Mouse (Mus musculus) NIH3T3 (cell line): Measurements from ENCODE around the gene Filip1l.

Experiments used
- DNase-seq: peaks from one replicate; pipeline ENCODE4 v3.0.0-alpha.2; 2012; ENCODE audit warnings: low read depth

Filip1l gene

DNA sequence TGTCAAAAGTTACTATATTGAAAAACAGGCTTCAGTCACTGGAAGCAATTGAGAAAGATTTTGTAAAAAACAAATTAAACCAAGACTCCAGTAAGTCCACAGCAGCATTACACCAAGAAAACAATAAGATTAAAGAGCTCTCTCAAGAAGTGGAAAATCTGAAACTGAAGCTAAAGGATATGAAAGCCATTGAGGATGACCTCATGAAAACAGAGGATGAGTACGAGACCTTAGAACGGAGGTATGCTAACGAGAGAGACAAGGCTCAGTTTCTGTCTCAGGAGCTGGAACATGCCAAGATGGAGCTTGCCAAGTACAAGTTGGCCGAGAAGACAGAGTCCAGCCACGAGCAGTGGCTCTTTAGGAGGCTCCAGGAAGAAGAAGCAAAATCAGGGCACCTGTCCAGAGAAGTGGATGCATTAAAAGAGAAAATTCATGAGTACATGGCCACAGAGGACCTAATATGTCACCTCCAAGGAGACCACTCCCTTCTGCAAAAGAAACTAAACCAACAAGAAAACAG is 218.0 kb downstream of the Filip1l start:
- no peak for DNase-seq

DNA sequence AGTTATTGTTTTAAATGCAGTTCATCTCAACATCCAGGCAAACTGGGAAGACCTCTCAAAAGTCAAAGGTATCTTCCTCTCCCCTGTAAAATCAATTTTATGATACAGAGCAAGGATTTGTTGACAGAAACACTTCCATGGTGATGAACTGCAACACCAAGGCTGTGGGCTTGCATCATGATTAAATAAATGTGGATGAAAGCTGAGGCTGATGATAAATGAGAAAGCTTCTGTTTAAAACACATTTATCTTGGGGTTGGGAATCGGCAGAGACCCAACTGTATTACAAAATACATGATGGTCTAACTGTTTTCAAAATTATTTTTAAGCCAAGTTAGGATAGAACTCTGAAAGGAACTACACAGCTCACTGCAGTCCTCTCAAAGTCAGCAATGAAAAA is 220.9 kb downstream of the Filip1l start:
- no peak for DNase-seq

DNA sequence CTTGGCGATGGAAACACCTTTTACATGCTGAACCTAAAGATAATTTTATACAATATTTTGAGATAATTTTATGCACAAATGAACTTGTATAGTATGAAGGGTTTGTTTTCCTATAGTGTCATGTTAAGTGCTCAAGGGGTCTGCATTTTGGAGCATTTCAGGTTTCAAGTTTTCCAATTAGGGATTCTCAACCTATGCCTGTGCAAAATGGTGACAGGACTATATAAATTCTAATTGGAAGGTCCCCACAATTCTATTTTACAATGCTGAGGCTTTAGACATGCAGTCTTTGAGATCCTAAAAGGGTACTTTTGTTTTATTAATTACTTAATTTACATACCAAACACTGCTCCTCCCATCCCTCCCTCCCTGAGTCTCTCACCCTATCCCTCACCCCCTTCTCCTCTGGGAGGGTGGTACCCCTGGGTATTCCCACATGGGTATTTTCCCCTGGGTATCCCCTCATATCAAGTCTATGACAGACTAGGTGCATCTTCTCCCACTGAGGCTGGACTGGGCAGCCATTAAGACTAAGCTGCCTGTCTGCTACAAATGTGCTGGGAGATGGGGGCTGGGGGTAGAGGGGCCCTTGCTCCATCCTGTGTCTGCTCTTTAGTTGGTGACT is 223.0 kb downstream of the Filip1l start:
- DNase-seq = no peak

DNA sequence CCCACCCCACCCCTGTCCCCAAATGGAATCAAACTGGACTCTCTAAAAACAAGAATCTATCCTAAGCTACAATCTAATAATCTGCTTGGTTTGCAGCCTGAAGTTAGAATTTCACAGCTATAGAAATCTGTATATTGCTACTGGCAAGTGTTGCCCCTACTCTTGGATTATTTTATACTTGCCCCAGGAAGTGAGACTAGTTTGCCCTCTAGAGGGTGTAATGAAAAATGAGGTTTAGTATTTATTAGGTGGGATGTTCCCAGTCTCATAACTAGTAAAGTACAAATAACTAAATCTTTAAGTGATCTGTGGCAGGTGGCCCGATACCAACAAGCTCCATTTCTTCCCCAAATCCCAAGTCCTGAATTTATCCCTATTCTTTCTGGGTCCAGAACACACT is 224.6 kb downstream of the Filip1l start:
- DNase-seq = peak; percentile 54

DNA sequence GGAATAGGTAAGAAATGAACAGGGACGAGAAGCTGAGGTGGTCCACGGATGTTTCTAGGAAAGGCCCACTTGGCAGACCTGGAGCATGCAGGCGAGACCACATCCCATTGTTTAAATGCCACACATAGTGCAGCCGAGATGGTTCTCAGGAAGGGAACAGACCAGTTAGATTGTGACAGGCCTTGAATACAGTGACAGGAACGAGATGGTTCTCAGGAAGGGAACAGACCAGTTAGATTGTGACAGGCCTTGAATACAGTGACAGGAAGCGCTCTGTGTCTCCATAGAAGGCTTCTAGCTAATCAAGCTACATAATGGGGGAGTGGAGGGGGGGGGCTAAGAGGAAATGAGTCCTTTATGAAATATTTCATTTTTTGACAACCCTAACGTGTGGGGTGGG is 227.1 kb downstream of the Filip1l start:
- DNase-seq = no peak

DNA sequence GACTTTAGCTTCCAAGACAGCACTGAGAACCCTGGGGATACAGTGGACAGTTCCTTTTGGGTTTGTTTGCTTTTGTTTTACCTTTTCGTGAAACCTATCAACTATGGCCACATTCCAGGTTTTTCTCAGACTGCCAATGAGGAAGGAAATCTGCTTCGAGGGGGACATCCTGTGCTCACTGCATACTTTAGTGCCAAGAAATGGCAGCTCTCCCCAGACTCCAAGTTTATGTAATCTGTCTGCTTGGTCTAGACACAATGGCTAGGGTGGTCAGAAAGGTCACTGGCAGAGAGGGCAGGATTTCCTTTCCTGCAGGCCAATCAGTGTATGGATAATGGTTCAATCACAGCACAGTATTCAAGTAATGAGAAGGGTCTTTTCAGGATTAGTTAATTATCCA is 229.1 kb downstream of the Filip1l start:
- DNase-seq = no peak

DNA sequence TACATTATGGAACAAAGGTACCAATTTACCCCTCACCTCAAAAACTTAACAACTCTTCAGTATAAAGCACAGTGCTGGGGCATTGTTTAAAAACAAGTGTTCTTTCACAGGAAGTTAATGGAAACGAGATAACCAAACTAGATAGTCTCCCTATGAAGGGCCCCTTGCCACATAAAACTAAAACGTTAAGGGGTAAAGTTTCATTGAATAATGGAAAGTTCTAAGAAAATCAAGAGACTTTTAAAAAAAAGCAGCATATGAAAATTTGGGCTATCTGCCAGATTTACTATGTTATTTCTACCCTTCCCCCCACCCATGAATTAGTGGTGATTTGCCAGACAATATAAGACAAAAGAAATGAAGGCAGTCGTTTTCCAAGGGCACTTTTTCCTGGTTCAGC is 232.3 kb downstream of the Filip1l start:
- DNase-seq = no peak

DNA sequence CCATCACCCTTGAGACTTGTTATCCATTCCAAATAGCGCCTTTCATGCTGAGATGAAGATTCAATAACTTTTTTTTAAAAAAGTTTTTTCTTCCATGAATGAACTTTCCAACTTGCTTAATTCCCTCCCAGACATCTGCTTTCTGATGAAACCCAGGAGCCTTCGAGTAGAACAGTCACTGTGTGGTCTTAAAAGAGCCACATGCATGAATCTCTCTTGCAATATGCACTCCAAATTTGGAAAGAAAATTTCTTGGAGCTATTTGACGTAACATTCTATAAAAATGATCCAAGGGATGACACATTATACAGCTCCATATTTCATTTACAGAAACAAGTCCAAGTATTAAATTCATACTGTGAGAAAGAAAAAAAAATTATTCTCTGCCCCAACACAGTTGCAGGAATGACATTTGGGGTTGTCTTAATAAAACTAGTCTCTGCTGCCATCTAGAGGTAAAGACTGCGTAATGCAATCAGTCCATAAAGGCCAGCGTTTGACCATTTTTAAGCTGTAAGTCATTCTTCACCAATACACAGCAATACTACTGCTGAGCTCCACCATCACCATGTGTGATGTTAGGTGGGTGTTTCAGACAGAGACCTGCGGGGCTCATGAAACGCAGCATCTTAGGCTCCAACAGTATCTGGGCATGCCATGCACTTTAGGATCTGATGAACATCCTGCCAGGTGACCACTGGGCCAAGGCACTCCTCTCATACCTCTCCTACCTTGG is 240.7 kb downstream of the Filip1l start:
- DNase-seq = peak; percentile 85

DNA sequence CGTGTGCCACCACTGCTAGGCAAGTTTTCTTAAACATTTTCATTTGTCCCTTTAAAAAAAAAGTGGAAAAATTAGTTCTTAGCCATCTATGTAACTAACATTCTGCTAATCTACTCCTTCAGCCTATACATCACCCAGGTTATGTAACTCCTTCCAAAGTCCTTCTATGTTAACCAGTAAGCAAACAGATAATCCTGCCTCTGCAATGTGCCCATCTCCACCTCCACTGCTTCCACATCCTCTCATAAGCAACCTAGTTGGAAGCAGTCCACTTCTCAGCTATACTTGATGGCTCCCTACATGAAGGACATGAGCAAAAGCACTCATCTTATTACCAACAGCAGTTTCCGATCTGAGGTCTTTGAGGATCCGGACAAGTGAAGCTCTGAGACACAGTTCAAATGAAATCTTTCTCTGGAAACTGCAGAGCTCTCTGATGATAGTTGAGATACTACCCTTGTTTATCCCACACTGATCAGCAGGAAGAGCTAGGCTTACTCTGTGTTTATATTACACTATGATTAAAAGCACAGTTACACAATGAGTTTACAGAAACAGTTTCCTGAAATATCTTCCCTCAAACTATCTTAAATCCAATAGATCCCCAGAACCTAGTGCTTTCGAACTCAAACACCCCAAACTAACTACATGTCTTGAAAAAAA is 244.5 kb downstream of the Filip1l start:
- no peak for DNase-seq

DNA sequence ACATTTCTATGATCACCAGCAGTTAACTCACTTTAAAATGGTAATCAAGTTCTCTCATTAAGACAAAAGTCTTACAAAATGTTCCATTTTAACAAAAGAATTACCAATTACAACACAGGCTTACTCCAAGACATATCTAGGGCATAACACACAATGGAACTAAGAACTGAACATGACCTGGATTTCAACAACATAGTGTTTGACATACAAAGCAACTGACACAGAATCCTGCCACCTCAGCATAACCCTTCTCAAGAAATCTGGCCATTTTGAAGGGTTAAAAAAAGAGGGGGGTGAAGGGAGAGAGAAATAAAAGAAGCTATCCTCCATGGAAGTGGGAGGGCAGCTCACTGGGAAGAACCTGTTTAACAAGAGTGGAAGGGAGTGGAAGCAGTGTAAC is 248.1 kb downstream of the Filip1l start:
- no peak for DNase-seq

DNA sequence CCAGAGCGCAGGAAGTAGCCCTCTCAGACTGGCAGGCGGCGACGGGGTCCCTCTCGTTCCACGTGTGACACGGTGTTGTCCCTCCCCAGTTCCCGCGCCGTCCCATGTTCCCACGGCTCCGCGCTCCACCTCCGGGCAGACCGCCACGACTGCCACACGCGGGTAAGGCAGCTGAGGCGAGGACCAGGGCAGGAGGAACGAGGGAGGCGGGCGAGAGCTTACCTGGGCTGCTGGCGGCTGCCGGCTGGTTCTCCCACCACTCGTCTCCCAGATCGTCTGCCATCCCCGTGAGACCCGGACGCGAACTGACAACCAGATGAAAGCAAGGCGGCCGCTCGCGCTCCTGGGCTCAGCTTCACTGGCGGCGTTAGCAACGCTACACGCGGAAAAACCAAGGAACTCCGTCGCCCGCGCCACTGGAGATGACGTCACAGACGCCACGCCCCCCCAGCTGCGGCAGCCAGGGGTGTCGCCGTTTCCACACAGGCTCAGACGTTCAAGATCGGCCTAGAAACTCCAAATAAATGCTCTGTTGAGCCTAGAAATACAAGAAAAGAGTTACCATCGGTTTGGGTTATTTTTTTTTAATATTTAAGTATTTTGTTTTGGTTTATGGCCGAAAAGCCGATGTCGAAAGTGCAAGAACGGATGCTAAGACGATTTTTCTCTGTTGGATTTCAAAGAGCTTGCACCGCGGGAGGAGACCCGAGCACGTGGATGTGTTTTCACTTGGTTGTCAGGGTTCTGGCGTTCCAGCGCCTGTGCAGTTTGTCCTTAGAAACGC is 253.7 kb downstream of the Filip1l start, which contains the start of gene Cmss1:
Gene Cmss1 (minus strand): TSS at position 421 of the 784 bp plus-strand sequence.
- peak; percentile 92 for DNase-seq

DNA sequence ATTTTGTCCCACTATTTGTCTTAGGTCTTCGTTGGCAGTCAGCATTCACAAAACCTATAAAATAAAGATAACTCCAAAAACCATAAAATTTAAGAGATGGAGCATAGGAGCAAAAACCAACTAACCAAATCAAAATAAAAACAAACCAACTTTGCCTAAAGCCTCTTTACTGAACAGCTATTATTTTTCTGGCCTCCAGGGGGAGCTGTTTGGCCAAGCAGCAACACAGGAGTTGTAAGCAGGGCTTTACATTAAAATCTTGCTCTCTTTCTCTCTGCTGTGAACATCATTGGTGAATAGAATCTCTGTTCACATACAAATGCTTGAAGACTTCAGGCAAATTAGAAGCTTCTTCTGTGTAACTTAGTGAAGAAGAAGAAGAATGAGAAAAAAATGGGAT is 258.9 kb downstream of the Filip1l start:
- DNase-seq = peak; percentile 81
